Mouse (Mus musculus) hindbrain, postnatal 0 days (tissue): Measurements from ENCODE around the gene Eif2b4. TPM values are rescaled to one million over a fixed set of nuclear protein-coding genes. Genes with fewer than 3 reads are reported as not detected.

Source experiments
- ATAC-seq: fragments of 200-750 bp; cut with Nextera tagmentation; 2 replicates; pipeline ENCODE4 v1.8.0; 2017; ENCODE audit warnings: mild to moderate bottlenecking, moderate TSS enrichment, moderate library complexity
- DNase-seq: peaks from one replicate; pipeline ENCODE4 v3.0.0-alpha.2; 2015; ENCODE audit warnings: low spot score
- H3K27ac ChIP-seq: fragments of 300-500 bp; sonication (generic); 2 replicates; pipeline ENCODE4 v1.5.1; 2014; ENCODE audit warnings: mild to moderate bottlenecking
- H3K27me3 ChIP-seq: fragments of 300-500 bp; sonication (generic); 2 replicates; pipeline ENCODE4 v1.6.1; 2014; ENCODE audit warnings: low read length, mixed read lengths; ENCODE audit not compliant: insufficient read depth
- H3K36me3 ChIP-seq: fragments of 300-500 bp; sonication (generic); 2 replicates; pipeline ENCODE4 v1.6.1; 2014; ENCODE audit warnings: low read length, mixed read lengths; ENCODE audit not compliant: insufficient read depth
- H3K4me1 ChIP-seq: fragments of 300-500 bp; sonication (generic); 2 replicates; pipeline ENCODE4 v1.6.1; 2014; ENCODE audit warnings: antibody characterized with exemption, low read length, mixed read lengths; ENCODE audit not compliant: insufficient read depth
- H3K4me2 ChIP-seq: fragments of 300-500 bp; sonication (generic); 2 replicates; pipeline ENCODE4 v1.6.1; 2014; ENCODE audit warnings: low read depth, mild to moderate bottlenecking, low read length, moderate library complexity, mixed read lengths
- H3K4me3 ChIP-seq: fragments of 300-500 bp; sonication (generic); 2 replicates; pipeline ENCODE4 v1.5.1; 2014; ENCODE audit warnings: low read length
- H3K9ac ChIP-seq: fragments of 300-500 bp; sonication (generic); replicated peaks from 2 replicates; pipeline ENCODE4 v1.6.1; 2014; ENCODE audit warnings: mild to moderate bottlenecking, low read length, moderate library complexity, mixed read lengths
- H3K9me3 ChIP-seq: fragments of 300-500 bp; sonication (generic); 2 replicates; pipeline ENCODE4 v1.6.1; 2016; ENCODE audit warnings: low read length, mixed read lengths
- CTCF ChIP-seq: IDR thresholded peaks from 2 replicates; pipeline ENCODE4 v1.5.1; 2016; ENCODE audit warnings: antibody characterized with exemption, control low read depth, low read depth
- WGBS: fragments of 180-500 bp; shearing (Covaris S2); extraction: QIAGEN DNeasy Blood & Tissue Kit; methylation state at CpG from one replicate; pipeline ENCODE4 v1.1.7; 2014; 5-methylcytosine and 5-hydroxymethylcytosine counted together
- polyA plus RNA-seq: library from polyadenylated mRNA; unstranded; fragments of >200 nt; fragmentation: Nextera tagmentation; extraction: Ambion mirVana; gene quantifications from 2 replicates; pipeline ENCODE4 v1.2.1, GENCODE M21; 2015
- total RNA-seq: library from RNA; depleted of rRNA; stranded (reverse); fragments of >200 nt; gene quantifications from 2 replicates; pipeline ENCODE4 v1.2.3, GENCODE M21; 2014; rRNA removed

Eif2b4 gene
- total and polyA plus RNA-seq, 2 experiments from 2014 or later = 31.7 to 78.1 TPM

GRCm38 (mm10) chr5:31137658-31138057, 55.6 kb downstream of the Eif2b4 start:
- TF ChIP-seq CTCF = no peak
- peaks cover 7% of the 10 kb centered on the region; the same call in 1 of the 2 replicates for H3K4me1 ChIP-seq
- H3K9ac ChIP-seq = no peak overlapping the region
- peak overlapping the region; percentile 34 for H3K4me3 ChIP-seq
- H3K4me2 ChIP-seq = peak overlapping the region; percentile 54
- DNase-seq (no peak), ATAC-seq (no peak)
- no peaks in the 10 kb centered on the region for H3K36me3 ChIP-seq
- WGBS = 3% methylated on average over 13 of the region's 13 CpGs
- H3K27me3 ChIP-seq = peaks cover 38% of the 10 kb centered on the region
- no peaks in the 10 kb centered on the region for H3K9me3 ChIP-seq
- H3K27ac ChIP-seq = no peak overlapping the region

Other genes with a start within 250 kb of the Eif2b4 start
- 114 and 153 TPM in 2 replicates for gene Cgref1, start 247.8 kb downstream of the Eif2b4 start, total RNA-seq
- gene Cgref1, start 247.8 kb downstream of the Eif2b4 start, polyA plus RNA-seq = 77.4 and 88.0 TPM in 2 replicates
- gene Preb, start 233.1 kb downstream of the Eif2b4 start, total RNA-seq = 43.7 and 49.6 TPM in 2 replicates
- gene Preb, start 233.1 kb downstream of the Eif2b4 start, polyA plus RNA-seq = 104 and 106 TPM in 2 replicates
- 0.04 TPM in 1 of 2 replicates, not detected in the other for gene Tcf23, start 224.8 kb downstream of the Eif2b4 start, total RNA-seq
- gene Tcf23, start 224.8 kb downstream of the Eif2b4 start, polyA plus RNA-seq = 0.06 TPM in 1 of 2 replicates, not detected in the other
- 152 and 155 TPM in 2 replicates for gene Atraid, start 145.1 kb downstream of the Eif2b4 start, total RNA-seq
- 240 and 242 TPM in 2 replicates for gene Atraid, start 145.1 kb downstream of the Eif2b4 start, polyA plus RNA-seq
- gene Slc5a6, start 144.5 kb downstream of the Eif2b4 start, total RNA-seq = 40.9 and 46.7 TPM in 2 replicates
- gene Slc5a6, start 144.5 kb downstream of the Eif2b4 start, polyA plus RNA-seq = 27.9 and 33.7 TPM in 2 replicates
- gene Cad, start 138.7 kb downstream of the Eif2b4 start, total RNA-seq = 56.2 and 58.8 TPM in 2 replicates
- 8.1 and 9.1 TPM in 2 replicates for gene Cad, start 138.7 kb downstream of the Eif2b4 start, polyA plus RNA-seq
- gene Dnajc5g, start 87.1 kb downstream of the Eif2b4 start, total RNA-seq = not detected in 2 replicates
- gene Dnajc5g, start 87.1 kb downstream of the Eif2b4 start, polyA plus RNA-seq = not detected in 2 replicates
- 40.2 and 47.5 TPM in 2 replicates for gene Slc30a3, start 85.2 kb downstream of the Eif2b4 start, total RNA-seq
- gene Slc30a3, start 85.2 kb downstream of the Eif2b4 start, polyA plus RNA-seq = 33.5 and 37.2 TPM in 2 replicates
- gene Trim54, start 76.7 kb downstream of the Eif2b4 start, total RNA-seq = 0.22 and 0.52 TPM in 2 replicates
- not detected in 2 replicates for gene Trim54, start 76.7 kb downstream of the Eif2b4 start, polyA plus RNA-seq
- not detected in 2 replicates for gene Ucn, start 54.6 kb downstream of the Eif2b4 start, total RNA-seq
- 0.44 and 0.54 TPM in 2 replicates for gene Ucn, start 54.6 kb downstream of the Eif2b4 start, polyA plus RNA-seq
- 66.1 and 75.0 TPM in 2 replicates for gene Mpv17, start 39.2 kb downstream of the Eif2b4 start, total RNA-seq
- 49.1 and 52.1 TPM in 2 replicates for gene Mpv17, start 39.2 kb downstream of the Eif2b4 start, polyA plus RNA-seq
- gene Gm29609, start 13.5 kb downstream of the Eif2b4 start, total RNA-seq = 1.8 and 9.8 TPM in 2 replicates
- 1.9 and 2.9 TPM in 2 replicates for gene Gm29609, start 13.5 kb downstream of the Eif2b4 start, polyA plus RNA-seq
- gene Gtf3c2, start 13.3 kb downstream of the Eif2b4 start, total RNA-seq = 40.8 and 65.6 TPM in 2 replicates
- 45.1 and 46.1 TPM in 2 replicates for gene Gtf3c2, start 13.3 kb downstream of the Eif2b4 start, polyA plus RNA-seq
- 102 and 116 TPM in 2 replicates for gene Snx17, start 203 bp downstream of the Eif2b4 start, total RNA-seq
- gene Snx17, start 203 bp downstream of the Eif2b4 start, polyA plus RNA-seq = 112 and 114 TPM in 2 replicates
- 8.9 and 9.6 TPM in 2 replicates for gene Zfp513, start 8.9 kb upstream of the Eif2b4 start, total RNA-seq
- gene Zfp513, start 8.9 kb upstream of the Eif2b4 start, polyA plus RNA-seq = 11.4 and 12.6 TPM in 2 replicates
- gene Ppm1g, start 27.3 kb upstream of the Eif2b4 start, total RNA-seq = 67.4 and 90.4 TPM in 2 replicates
- gene Ppm1g, start 27.3 kb upstream of the Eif2b4 start, polyA plus RNA-seq = 155 and 157 TPM in 2 replicates
- gene Nrbp1, start 47.4 kb upstream of the Eif2b4 start, total RNA-seq = 100 and 124 TPM in 2 replicates
- gene Nrbp1, start 47.4 kb upstream of the Eif2b4 start, polyA plus RNA-seq = 134 and 139 TPM in 2 replicates
- 7.0 TPM in 1 of 2 replicates, not detected in the other for gene Gm9970, start 47.8 kb upstream of the Eif2b4 start, total RNA-seq
- 0.29 and 0.84 TPM in 2 replicates for gene Gm9970, start 47.8 kb upstream of the Eif2b4 start, polyA plus RNA-seq
- gene Krtcap3, start 58.3 kb upstream of the Eif2b4 start, total RNA-seq = 2.4 and 3.2 TPM in 2 replicates
- 2.5 and 2.9 TPM in 2 replicates for gene Krtcap3, start 58.3 kb upstream of the Eif2b4 start, polyA plus RNA-seq
- gene Ift172, start 97.7 kb upstream of the Eif2b4 start, total RNA-seq = 38.2 and 41.8 TPM in 2 replicates
- gene Ift172, start 97.7 kb upstream of the Eif2b4 start, polyA plus RNA-seq = 16.7 and 18.2 TPM in 2 replicates
- gene Fndc4, start 102.7 kb upstream of the Eif2b4 start, total RNA-seq = 184 and 187 TPM in 2 replicates
- 122 TPM in 2 replicates for gene Fndc4, start 102.7 kb upstream of the Eif2b4 start, polyA plus RNA-seq
- 0.89 TPM in 1 of 2 replicates, not detected in the other for gene Gckr, start 104.0 kb upstream of the Eif2b4 start, total RNA-seq
- 0.56 and 0.93 TPM in 2 replicates for gene Gckr, start 104.0 kb upstream of the Eif2b4 start, polyA plus RNA-seq